Mouse (Mus musculus) erythroblast, adult 5-6 weeks (primary cell): ENCODE measurements at regions not wholly inside any gene's neighbourhood (a gene's known extent, or its start where the extent isn't known, plus 50 kb on each side); places are given as distances from the start of the nearest gene placed in this dataset.

Experiments used
- ATAC-seq: replicated peaks from 2 replicates; pipeline ENCODE4 v1.8.0; 2016; ENCODE audit warnings: moderate number of reproducible peaks, mild to moderate bottlenecking, moderate TSS enrichment, inconsistent platforms; ENCODE audit not compliant: poor library complexity, low FRiP score, severe bottlenecking

DNA sequence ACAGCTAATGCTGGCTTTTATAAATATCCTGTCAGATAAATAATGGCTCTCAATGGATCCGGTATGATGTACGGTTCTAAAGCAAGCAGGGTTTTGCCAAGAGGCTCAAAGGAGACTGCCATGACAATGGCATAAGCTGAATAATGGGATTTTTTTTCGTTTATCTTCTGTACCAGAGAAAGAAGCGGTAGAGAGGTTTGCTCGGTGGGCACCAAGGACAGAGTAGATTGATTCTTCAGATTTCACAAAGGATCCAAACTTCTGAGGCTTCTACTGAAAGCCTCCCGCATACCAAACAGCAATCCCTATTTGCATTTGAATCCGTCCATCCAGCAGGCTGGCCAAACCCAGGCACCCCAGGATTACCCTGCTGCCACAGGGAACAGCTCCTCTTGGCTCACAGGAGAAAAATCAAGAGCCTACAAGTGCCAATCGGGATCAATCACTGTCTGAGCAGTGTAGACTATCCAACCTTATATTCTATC lies 342.0 kb upstream of the Noct start:
- ATAC-seq, result no peak

GRCm38 (mm10) chr3:50886336-50886735 lies 337.9 kb upstream of the Noct start:
- no peak for ATAC-seq

DNA sequence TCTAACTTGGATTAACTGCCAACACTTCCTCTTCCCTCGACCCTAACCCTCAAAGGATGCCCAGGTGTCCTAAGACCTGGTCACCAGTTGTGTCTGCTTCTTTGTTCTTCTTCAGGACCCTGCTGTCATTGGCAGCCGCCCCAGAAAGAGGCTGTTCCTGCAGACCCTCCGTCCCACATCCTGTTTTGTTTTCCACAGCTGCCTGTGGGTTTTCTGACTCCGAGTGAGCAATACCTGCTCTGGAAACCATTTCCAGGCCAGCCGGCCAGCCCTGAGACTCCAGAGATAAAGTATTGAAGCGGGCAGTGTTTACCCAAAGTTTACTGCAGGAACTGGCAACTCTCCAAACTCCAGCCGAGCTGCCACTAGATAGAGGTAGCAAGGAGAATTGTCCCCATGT lies 337.2 kb upstream of the Noct start:
- no peak for ATAC-seq

DNA sequence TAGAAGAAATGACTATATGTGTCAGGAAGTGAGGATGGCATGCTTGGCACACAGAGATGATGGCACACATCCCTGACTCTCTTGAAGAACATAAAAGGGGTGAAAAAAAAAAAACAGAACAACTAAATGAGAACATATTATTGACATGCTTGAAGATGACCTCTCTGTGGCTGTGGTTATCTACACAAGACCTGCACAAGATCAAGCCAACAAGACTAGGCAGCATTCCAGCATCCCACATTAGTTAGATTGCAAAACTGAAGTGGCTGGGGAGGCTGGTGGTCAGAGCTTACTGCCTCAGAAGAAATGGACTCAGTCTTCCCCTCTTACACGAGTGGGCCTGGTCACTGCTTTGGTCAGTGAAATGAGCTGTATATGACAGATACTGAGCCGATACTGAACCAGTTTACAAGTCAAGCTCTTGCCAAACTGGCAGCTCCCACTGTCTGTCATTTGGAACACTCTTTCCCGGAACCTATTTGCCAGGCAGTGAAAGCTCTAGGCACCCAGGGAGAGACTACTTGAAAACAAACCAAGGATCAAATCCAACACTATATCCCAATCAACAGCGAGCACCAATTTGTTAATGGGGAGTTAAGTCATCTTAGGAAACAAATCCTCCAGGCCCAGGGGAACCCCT lies 335.6 kb upstream of the Noct start:
- ATAC-seq, result no peak

DNA sequence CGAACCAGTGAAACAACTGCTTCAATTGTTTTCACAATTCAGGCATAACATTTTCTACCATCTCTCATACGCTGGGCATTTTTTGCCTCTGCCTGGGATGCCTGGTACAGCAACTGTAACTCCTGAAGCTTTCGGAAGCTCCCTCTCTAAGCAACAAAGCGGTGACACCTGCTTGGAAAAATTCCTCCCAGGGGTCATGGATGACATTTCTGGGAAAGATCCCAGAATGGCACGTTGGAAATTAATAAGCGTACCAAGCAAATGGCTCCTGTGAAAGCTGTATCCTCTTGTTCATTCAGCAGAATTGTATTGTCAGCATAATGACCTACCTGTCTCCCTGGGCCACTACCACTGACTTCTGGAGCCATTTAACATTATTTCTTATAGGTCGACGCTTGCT lies 333.7 kb upstream of the Noct start:
- no peak for ATAC-seq

- ATAC-seq, result no peak
Observed at GRCm38 (mm10) chr3:50898179-50898578, 326.1 kb upstream of the Noct start.

DNA sequence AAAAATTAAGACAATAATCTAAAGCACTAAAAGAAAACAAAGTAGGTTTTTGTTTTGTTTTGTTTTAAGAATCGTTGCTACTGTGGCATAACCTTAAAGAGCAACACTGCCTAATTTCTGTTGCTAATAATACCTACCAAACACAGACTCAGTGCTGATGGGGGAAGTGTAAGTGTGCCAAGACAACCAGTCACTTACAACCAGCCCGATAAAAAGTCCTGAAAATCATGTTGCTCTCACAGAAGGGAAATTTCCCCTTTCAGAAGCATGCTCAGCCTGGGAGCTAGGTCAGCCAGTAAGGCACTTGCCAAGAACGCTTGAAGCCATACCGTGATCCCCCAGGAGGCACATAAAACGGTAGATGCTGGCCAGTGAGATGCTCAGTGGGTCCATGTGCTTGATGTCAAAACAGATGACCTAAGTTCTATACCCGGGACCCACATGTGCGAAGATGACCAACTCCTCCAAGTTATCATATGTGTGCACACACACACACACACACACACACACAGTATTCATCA lies 324.4 kb upstream of the Noct start:
- ATAC-seq, result no peak

DNA sequence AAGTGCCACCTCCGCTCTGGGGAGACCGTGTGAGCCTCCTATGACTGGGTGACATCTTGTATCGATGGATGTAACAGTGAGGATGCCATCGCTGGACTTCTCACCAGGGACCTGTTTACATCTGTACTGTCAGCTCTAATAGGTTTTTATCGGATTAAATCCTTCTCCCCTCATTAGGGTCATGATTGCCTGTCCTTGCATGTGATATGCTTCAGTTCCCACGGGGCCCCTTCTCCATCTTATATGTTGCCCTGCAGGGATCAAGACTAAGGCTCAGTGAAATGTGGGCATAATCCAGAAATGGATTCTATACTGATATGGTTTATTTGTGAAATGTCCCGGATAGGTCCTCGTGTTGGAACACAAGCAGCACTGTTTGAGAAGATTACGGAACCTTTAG lies 323.7 kb upstream of the Noct start:
- ATAC-seq, result no peak

DNA sequence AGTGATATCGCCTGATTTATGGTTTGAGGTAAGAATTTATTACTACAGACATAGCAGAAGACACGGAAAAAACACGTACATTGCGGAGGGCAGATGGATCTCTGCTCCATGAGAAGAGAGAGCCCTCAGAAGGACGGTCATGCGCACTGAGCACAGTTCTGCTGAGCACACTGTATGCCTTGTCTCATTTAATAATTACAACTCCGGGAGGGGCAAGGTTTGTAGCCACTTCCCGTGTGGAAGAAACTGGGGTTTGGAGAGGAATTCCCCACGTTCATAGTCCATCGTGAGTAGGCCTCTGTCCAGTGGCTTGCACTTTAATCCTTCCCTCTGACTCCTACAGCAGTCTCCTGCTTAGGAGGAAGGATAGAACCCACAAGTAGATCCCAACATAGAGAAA lies 322.9 kb upstream of the Noct start:
- no peak for ATAC-seq

GRCm38 (mm10) chr3:50902933-50903332 lies 321.3 kb upstream of the Noct start:
- ATAC-seq, result no peak

DNA sequence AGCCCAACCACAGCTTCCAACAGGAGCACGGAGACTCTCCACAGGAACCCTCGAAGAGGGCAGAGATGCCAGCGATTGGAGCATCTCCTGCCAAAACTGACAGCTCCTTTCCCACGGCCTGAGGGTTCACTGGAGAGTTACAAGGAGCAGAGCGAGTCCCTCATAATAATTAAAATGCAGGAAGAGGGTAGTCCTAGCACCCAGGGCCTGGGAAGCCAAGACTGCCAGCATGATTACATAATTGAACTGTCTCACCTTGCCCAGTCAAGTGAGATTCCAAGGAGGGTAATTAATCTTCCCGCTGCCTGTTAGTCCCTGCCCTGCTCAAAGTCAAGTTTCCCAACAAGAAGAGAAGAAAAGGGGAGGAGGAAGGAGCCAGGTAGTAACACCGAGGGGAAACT lies 319.5 kb upstream of the Noct start:
- no peak for ATAC-seq

DNA sequence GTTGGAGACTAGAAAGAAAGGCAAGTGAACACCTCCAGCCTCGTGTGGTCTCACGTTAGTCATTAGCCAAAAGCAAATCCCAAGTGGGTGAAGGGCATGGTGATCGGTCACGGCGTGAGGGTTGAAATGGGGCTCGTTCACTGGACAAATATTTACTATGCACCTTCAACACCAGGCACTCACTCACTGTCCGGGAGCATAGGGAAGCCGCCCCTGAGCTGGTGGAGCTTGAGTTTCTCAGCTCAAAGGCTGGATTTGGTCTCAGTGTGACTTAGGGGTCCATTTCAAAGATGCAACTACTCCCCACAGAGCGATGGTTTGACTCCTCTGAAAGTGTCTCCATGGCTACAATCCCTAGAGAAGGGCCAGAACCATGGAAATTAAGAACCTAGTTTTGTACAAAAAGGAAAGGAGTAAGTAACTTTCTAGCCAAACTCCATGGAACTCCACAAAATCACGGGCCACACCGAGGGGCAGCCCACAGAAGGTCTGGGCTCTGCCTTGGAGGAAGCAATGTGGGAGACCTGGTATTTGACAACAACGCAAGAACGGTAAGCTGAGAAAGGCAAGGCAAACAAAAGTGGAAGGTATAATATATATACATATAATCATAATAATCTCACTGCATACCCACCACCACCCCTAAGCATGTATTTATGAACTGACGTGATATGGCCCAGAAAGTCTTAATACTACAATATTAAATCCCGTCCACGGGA lies 318.8 kb upstream of the Noct start:
- no peak for ATAC-seq

GRCm38 (mm10) chr3:50905993-50906831 lies 318.0 kb upstream of the Noct start:
- no peak for ATAC-seq

GRCm38 (mm10) chr3:50912980-50913518 lies 311.2 kb upstream of the Noct start:
- ATAC-seq, result no peak

GRCm38 (mm10) chr3:50914866-50915365 lies 309.3 kb upstream of the Noct start:
- no peak for ATAC-seq

DNA sequence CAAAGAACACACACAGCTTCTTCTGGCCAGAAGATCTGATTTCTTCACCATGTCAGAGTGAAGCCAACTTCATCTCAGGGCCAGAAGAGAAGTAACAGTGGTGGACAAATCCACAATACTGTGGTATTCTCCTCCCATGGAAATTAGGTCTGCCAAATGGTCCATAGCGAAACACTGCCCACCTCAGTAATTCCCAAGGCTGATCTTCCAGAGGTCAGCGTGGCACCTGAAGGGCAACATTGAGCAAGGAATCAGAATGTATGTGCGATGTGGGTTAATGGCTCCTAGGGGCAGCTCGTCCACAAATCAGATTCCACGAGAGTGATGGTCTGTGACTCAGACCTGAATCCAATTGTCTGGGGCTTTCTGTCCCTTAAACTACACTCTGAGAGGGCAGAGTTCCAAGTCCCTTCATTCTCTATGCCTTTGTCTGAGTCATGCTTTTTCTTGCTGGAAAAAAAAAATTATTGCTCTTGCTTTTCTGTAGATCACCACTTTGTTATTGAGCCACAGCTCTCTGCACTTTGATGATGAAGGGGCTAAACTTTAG lies 307.9 kb upstream of the Noct start:
- ATAC-seq, result no peak

DNA sequence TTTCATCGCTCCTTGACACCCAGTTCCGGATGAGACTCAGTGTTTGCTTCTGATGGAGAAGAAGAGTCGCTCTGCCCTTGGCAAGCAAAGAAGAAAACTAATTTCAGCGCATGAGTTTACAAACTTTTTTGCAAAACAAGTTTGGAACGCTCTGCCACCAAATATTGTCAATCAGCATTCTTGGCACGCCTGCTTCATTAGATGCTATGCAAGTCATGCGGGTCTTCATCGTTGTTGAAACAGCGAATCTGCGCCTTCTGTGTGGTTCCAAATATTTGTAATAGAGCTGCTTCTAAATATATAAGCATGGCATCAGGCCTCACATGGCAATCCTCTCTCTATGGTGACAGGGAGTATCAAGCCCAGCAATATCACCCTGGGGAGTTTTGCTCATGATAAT lies 301.9 kb upstream of the Noct start:
- no peak for ATAC-seq

DNA sequence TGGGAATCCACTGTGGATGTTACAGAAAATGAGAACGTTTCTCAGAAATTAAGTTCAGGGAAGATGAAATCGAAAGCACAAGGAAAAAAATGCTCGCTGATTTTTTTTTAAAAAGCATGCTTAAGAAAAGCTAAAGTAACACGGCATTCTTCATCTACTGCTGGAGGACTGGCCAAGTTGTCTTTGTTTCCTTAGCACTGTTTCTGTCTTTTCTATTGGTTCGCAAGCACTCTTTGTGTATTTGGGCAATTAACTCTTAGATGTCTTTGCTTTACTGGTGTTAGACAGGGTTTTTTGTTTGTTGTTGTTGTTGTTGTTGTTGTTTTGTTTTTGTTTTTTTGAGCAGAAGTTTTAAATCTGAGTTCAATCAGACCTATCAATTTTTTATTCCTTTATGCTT lies 301.4 kb upstream of the Noct start:
- ATAC-seq, result no peak

- no peak for ATAC-seq
Observed at GRCm38 (mm10) chr3:50923327-50923726, 300.9 kb upstream of the Noct start.

DNA sequence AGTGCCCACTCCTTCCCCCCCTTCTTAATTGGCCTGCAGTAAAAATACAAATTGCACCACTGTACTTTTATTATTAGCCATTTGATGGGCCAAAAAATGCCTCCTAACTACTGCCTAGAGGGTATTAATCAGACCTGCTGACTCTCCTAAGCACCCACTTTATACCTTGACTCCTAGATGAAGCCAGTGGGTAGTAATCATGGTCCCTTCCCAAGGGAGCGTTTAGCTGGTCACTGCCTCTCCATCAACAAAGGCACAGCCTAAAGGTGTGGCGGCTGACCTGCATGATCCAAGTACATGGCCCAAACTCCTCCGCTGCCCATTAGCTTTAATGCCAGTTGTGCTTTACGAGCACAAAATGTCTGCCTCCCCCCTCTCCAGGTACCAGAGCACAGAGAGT lies 296.9 kb upstream of the Noct start:
- ATAC-seq, result no peak
